Comparison of ENCODE assay signal across 29 mouse cellular contexts in genomic region chr2:141280817-141281216, GRCm38 (mm10).
"Had no signal": no experiment of that assay in that cellular context is flagged by ENCODE, and none has a peak within 500 bp of the region (broad histone marks: within the 10 kb centered on the region; RNA-seq: fewer than 3 reads in every experiment).

No protein-coding gene starts in this region.

- H3K27ac ChIP-seq: embryonic facial prominence, embryonic 10.5 days; embryonic facial prominence, embryonic 12.5 days; embryonic facial prominence, embryonic 13.5 days; embryonic facial prominence, embryonic 15.5 days; forebrain, embryonic 10.5 days; forebrain, embryonic 12.5 days; forebrain, embryonic 13.5 days; forebrain, embryonic 15.5 days; gastrocnemius, adult 2 months; heart, adult 2 months had no signal

- DNase-seq: cerebellum, adult 2 months; cerebellum, adult 8-10 months; cerebellum, adult 9-10 months; cerebellum, adult 9-11 months; cerebellum, postnatal 10 days; cerebellum, postnatal 14 days; cerebellum, postnatal 25 days; cerebellum, postnatal 36 days; embryo, embryonic 11 days; forebrain, postnatal 0 days; gastrocnemius, adult 2 months; gastrocnemius, postnatal 10 days; gastrocnemius, postnatal 14 days; gastrocnemius, postnatal 25 days; gastrocnemius, postnatal 36 days; heart, adult 11 months; heart, adult 18-20 months; heart, adult 2 months had no signal

- H3K4me2 ChIP-seq: embryonic facial prominence, embryonic 12.5 days; embryonic facial prominence, embryonic 13.5 days; embryonic facial prominence, embryonic 15.5 days; forebrain, embryonic 12.5 days; forebrain, embryonic 13.5 days; forebrain, embryonic 15.5 days had no signal

- ATAC-seq: forebrain, embryonic 13.5 days; forebrain, embryonic 14.5 days; forebrain, embryonic 15.5 days; forebrain, embryonic 16.5 days; forebrain, postnatal 0 days had no signal

- H3K9me3 ChIP-seq: embryonic facial prominence, embryonic 10.5 days; embryonic facial prominence, embryonic 12.5 days; embryonic facial prominence, embryonic 13.5 days; embryonic facial prominence, embryonic 15.5 days; forebrain, embryonic 10.5 days; forebrain, embryonic 12.5 days; forebrain, embryonic 13.5 days; forebrain, embryonic 15.5 days had no signal

- H3K4me3 ChIP-seq: embryonic facial prominence, embryonic 10.5 days; embryonic facial prominence, embryonic 12.5 days; embryonic facial prominence, embryonic 13.5 days; embryonic facial prominence, embryonic 15.5 days; erythroblast, embryonic 14.5 days; forebrain, embryonic 10.5 days; forebrain, embryonic 12.5 days; forebrain, embryonic 13.5 days; forebrain, embryonic 15.5 days; gastrocnemius, adult 2 months; heart, adult 2 months had no signal

- H3K27me3 ChIP-seq: embryonic facial prominence, embryonic 12.5 days; embryonic facial prominence, embryonic 13.5 days; embryonic facial prominence, embryonic 15.5 days; forebrain, embryonic 12.5 days; forebrain, embryonic 13.5 days; forebrain, embryonic 15.5 days had no signal

- H3K4me1 ChIP-seq: forebrain, embryonic 12.5 days; forebrain, embryonic 13.5 days; forebrain, embryonic 15.5 days had no signal

- H3K36me3 ChIP-seq: embryonic facial prominence, embryonic 10.5 days; embryonic facial prominence, embryonic 12.5 days; embryonic facial prominence, embryonic 13.5 days; embryonic facial prominence, embryonic 15.5 days; forebrain, embryonic 10.5 days; forebrain, embryonic 12.5 days; forebrain, embryonic 15.5 days had no signal

- H3K9ac ChIP-seq: embryonic facial prominence, embryonic 12.5 days; embryonic facial prominence, embryonic 13.5 days; embryonic facial prominence, embryonic 15.5 days; forebrain, embryonic 12.5 days; forebrain, embryonic 13.5 days; forebrain, embryonic 15.5 days; forebrain, postnatal 0 days had no signal
